Mouse (Mus musculus): ENCODE measurements around the gene Knstrn. TPM values are rescaled to one million over a fixed set of nuclear protein-coding genes. Genes with fewer than 3 reads are reported as not detected.

Knstrn gene
- polyA plus RNA-seq, 1 experiment, result 2.9 TPM

DNA sequence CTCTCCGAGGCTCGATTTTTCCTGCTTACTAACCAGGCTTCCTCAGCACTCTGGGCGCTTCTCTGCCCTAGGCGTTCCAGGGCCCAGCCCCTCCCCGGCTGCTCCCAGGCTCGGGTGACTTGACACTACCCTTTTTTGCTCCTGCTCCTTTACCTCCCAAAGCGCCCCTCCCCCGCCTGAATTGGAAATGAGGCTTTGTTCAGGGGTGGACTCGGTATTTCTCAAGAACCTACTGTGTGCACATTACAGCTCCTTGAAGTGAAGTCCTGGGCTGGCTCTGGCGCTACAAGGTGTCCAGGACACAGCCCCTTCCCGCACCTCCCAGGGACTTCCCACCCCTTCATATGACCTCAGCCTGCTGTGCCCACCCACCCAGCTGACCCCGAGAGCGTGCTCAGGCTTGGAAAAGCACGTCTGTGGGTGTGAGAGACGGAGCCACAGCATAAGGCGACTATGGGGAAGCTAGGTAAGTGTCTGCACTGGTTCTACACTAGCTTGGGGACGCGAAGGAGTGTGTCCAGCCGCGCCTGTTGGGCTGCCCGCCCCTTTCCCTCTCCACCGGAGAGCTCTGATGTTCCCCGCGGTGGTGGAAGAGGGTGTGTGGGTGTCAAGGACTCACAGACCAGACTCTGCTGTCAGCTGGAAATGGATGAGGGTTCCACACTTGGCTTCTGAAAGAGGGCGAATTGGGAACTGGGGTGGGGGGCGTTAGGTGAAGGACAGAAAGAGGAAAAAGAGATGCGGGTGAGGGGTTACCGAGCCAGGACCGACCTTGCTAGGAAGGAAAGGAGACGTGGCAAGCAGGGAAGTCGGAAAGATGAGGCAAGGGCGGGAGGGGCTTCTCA, 86.4 kb downstream of the Knstrn start, which contains the start of gene Bahd1:
Bahd1 (plus strand) TSS at position 397 of the 845 bp plus-strand sequence.
- peak in 1 of 2 experiments; percentile 45 for DNase-seq (ENCODE audit: extremely low spot score in 1 of 2, low spot score in 1 of 2)

GRCm38 (mm10) chr2:118900826-118901140, 87.0 kb downstream of the Knstrn start:
- no peak for DNase-seq (ENCODE audit: extremely low spot score in 1 of 2, low spot score in 1 of 2)

DNA sequence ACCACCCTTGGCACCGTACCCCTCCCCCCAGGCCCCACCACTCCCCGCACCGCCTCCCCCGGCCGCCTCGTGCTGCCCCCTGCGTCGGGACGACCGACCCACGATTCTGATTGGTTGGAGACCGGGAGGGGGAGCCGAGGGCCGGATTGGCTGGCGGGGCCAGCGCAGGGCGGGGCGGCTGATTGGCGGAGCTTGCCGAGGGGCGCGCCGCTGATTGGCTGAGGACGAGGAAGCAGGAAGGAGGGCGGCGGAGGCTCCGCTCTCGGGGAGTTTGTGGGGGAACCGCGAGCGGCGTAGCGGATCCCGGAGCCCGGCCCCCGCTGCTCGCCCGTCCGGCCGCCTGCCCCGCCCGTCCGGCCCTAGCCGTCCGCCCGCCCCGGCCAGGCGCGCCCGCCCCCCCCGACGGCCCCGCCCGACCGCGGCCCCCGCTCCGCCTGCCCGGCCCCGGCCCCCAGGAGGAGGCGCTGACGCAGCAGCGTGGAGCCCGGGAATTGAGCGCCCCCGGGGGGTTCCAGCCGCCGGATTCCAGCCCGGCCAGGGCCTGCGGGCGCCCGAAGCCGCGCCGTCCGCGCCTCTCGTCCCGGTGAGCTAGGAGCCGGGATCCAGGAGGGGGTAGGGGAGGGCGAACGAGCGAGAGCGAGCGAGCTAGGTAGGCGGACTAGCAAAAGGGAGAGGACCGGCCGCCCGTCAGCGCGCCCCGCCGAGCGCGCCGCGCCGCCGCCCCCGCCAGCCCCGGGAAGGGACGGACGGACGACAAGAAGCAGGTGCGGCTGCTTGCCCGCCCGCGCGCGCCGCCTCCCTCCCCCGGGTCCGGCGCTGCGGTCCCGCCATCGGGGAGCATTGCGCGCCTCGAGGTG, 87.6 kb downstream of the Knstrn start:
- peak; percentile 95 to 98 for DNase-seq (ENCODE audit: extremely low spot score in 1 of 2, low spot score in 1 of 2)

GRCm38 (mm10) chr2:118902051-118903025, 88.5 kb downstream of the Knstrn start:
- DNase-seq (ENCODE audit: extremely low spot score in 1 of 2, low spot score in 1 of 2), result no peak

DNA sequence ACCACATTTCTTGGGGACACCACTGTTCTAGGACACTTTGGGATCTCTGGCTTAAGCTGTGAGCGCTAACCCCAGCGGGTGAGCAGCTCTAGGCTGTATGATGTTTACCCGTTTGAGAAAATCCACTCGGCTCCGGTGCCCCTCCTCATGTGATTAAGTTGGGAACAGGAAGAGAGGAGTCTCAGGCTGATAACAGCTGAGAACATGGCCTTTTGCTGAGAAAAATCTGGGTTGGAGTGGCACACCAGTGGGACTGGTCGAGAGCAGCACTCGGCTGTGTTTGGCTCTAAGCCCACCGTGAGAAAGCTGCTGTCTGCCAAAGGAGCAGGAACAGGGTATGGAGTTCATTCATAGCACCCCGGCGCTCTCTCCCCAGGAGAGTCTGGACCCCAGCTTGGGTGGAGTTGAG, 89.5 kb downstream of the Knstrn start:
- DNase-seq (ENCODE audit: extremely low spot score in 1 of 2, low spot score in 1 of 2), result no peak

Other genes with a start within 250 kb of the Knstrn start
- 2.3 and 4.8 TPM in 2 replicates for gene Bub1b, start 215.8 kb upstream of the Knstrn start, polyA plus RNA-seq (2012; rRNA removed)
- 58.0 and 60.0 TPM in 2 replicates for gene Pak6, start 150.7 kb upstream of the Knstrn start, polyA plus RNA-seq (2012; rRNA removed)
- gene Ankrd63, start 110.0 kb upstream of the Knstrn start, polyA plus RNA-seq (2012; rRNA removed), result 24.2 and 24.3 TPM in 2 replicates
- gene Plcb2, start 85.6 kb upstream of the Knstrn start, polyA plus RNA-seq (2012; rRNA removed), result 3.1 and 3.5 TPM in 2 replicates
- 30.1 and 31.1 TPM in 2 replicates for gene Inafm2, start 68.2 kb upstream of the Knstrn start, polyA plus RNA-seq (2012; rRNA removed)
- 6.5 and 7.4 TPM in 2 replicates for gene Ccdc9b, start 51.3 kb upstream of the Knstrn start, polyA plus RNA-seq (2012; rRNA removed)
- gene Phgr1, start 41.2 kb upstream of the Knstrn start, polyA plus RNA-seq (2012; rRNA removed), result not detected in 2 replicates
- gene Disp2, start 34.3 kb upstream of the Knstrn start, polyA plus RNA-seq (2012; rRNA removed), result 114 and 125 TPM in 2 replicates
- 126 and 131 TPM in 2 replicates for gene Ivd, start 48.0 kb downstream of the Knstrn start, polyA plus RNA-seq (2012; rRNA removed)
- 25.4 and 26.8 TPM in 2 replicates for gene Bahd1, start 86.4 kb downstream of the Knstrn start, polyA plus RNA-seq (2012; rRNA removed)
- 3.2 and 3.3 TPM in 2 replicates for gene Chst14, start 112.5 kb downstream of the Knstrn start, polyA plus RNA-seq (2012; rRNA removed)
- gene Ccdc32, start 215.4 kb downstream of the Knstrn start, polyA plus RNA-seq (2012; rRNA removed), result 42.7 and 44.2 TPM in 2 replicates
- gene Rpusd2, start 220.8 kb downstream of the Knstrn start, polyA plus RNA-seq (2012; rRNA removed), result 4.8 and 6.2 TPM in 2 replicates
- 0.04 and 0.06 TPM in 2 replicates for gene Knl1, start 233.1 kb downstream of the Knstrn start, polyA plus RNA-seq (2012; rRNA removed)

Data from frontal cortex, adult 2 months (tissue).